8 mouse cellular contexts compared by ENCODE assay signal in the genomic region with DNA sequence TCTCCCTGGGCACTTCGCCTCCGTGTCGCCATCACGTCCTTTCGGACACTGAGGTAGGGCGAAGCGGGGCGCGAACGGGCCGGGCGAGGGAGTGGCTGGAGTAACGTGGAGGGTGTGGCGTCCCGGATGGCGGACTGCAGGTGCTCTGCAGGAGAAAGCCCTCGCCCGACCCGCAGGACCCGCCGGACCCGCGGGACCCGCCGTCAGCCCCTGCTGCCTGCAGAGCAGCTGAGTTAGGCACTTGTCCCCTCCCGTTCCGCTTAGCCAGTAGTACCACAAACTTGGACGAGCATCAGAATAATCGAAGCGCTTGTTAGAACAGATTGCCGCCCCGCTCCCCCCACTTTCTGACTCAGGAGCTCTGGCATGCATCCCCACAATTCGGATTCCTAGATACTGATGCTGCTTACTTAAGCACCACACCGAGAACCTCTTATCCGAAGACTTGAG. TPM values are rescaled to one million over a fixed set of nuclear protein-coding genes. Genes with fewer than 3 reads are reported as not detected.
DNase-seq lines count a peak whose midpoint lies in the region; ATAC-seq lines count a peak whose summit lies in the region.

No protein-coding gene starts in this region.

- H3K4me1 ChIP-seq in heart, embryonic 14.5 days (ENCODE audit: control insufficient read depth in 2 of 2, insufficient read depth in 2 of 2, low read length in 2 of 2), result peaks cover 9 to 29% of the 10 kb centered on the region in 2 experiments
- peaks cover 55% of the 10 kb centered on the region for H3K4me1 ChIP-seq in forebrain, embryonic 10.5 days
- H3K4me1 ChIP-seq in kidney, embryonic 15.5 days, result peaks cover 39% of the 10 kb centered on the region
- H3K4me1 ChIP-seq in liver, embryonic 13.5 days (replicated peaks), result peaks cover 56% of the 10 kb centered on the region
- H3K4me1 ChIP-seq in neural tube, embryonic 13.5 days (replicated peaks), result peaks cover 42% of the 10 kb centered on the region

- peak overlapping the region; percentile 77 for H3K4me2 ChIP-seq in heart, embryonic 14.5 days (ENCODE audit: low read length)
- H3K4me2 ChIP-seq in kidney, embryonic 15.5 days, result peak overlapping the region; percentile 84
- H3K4me2 ChIP-seq in liver, embryonic 13.5 days, result peak overlapping the region; percentile 95
- H3K4me2 ChIP-seq in neural tube, embryonic 13.5 days, result peak overlapping the region; percentile 85

- H3K9me3 ChIP-seq in heart, embryonic 14.5 days (ENCODE audit: control insufficient read depth, low read length), result no peaks in the 10 kb centered on the region
- no peaks in the 10 kb centered on the region for H3K9me3 ChIP-seq in forebrain, embryonic 10.5 days
- H3K9me3 ChIP-seq in kidney, embryonic 15.5 days (replicated peaks), result no peaks in the 10 kb centered on the region
- H3K9me3 ChIP-seq in liver, embryonic 13.5 days (replicated peaks), result no peaks in the 10 kb centered on the region
- H3K9me3 ChIP-seq in neural tube, embryonic 13.5 days, result no peaks in the 10 kb centered on the region

- H3K27ac ChIP-seq in heart, embryonic 14.5 days (replicated peaks in 1 of 2; ENCODE audit: control insufficient read depth in 1 of 2, insufficient read depth in 1 of 2, low read depth in 2 of 2, low read length in 2 of 2), result peak overlapping the region; percentile 80 to 86
- peak overlapping the region; percentile 94 for H3K27ac ChIP-seq in forebrain, embryonic 10.5 days
- peak overlapping the region; percentile 87 for H3K27ac ChIP-seq in kidney, embryonic 15.5 days
- H3K27ac ChIP-seq in liver, embryonic 13.5 days, result peak overlapping the region; percentile 85
- H3K27ac ChIP-seq in neural tube, embryonic 13.5 days (replicated peaks), result peak overlapping the region; percentile 86

- under 1% methylated on average over 35 of the region's 35 CpGs for WGBS in heart, embryonic 14.5 days
- under 1% methylated on average over 35 of the region's 35 CpGs for WGBS in forebrain, embryonic 10.5 days
- under 1% methylated on average over 35 of the region's 35 CpGs for WGBS in kidney, embryonic 15.5 days
- under 1% methylated on average over 35 of the region's 35 CpGs for WGBS in liver, embryonic 13.5 days (ENCODE audit: insufficient replicate concordance)
- under 1% methylated on average over 35 of the region's 35 CpGs for WGBS in neural tube, embryonic 13.5 days

- H3K36me3 ChIP-seq in heart, embryonic 14.5 days (ENCODE audit: control insufficient read depth, insufficient read depth, low read length), result peaks cover 44% of the 10 kb centered on the region
- peaks cover 60% of the 10 kb centered on the region for H3K36me3 ChIP-seq in forebrain, embryonic 10.5 days (replicated peaks)
- peaks cover 33% of the 10 kb centered on the region for H3K36me3 ChIP-seq in kidney, embryonic 15.5 days
- H3K36me3 ChIP-seq in liver, embryonic 13.5 days, result peaks cover 32% of the 10 kb centered on the region
- H3K36me3 ChIP-seq in neural tube, embryonic 13.5 days, result peaks cover 39% of the 10 kb centered on the region

- H3K27me3 ChIP-seq in heart, embryonic 14.5 days (ENCODE audit: control insufficient read depth, insufficient read depth, low read length), result no peaks in the 10 kb centered on the region
- no peaks in the 10 kb centered on the region for H3K27me3 ChIP-seq in forebrain, embryonic 10.5 days (ENCODE audit: poor library complexity, severe bottlenecking)
- no peaks in the 10 kb centered on the region for H3K27me3 ChIP-seq in kidney, embryonic 15.5 days
- H3K27me3 ChIP-seq in liver, embryonic 13.5 days, result no peaks in the 10 kb centered on the region
- no peaks in the 10 kb centered on the region for H3K27me3 ChIP-seq in neural tube, embryonic 13.5 days

- intact Hi-C loops in heart, postnatal 25 days (cut with DNase I), result loop anchor here (5.0 kb wide), 1 partner anchor 125 kb away; the partner anchor contains the start of gene Osbpl11

- peak; percentile 66 for ATAC-seq in heart, embryonic 14.5 days (ENCODE audit: insufficient number of reproducible peaks, insufficient read depth, low FRiP score, low read depth)
- ATAC-seq in kidney, embryonic 15.5 days (replicated peaks; ENCODE audit: low FRiP score), result peak; percentile 77
- peak; percentile 75 for ATAC-seq in liver, embryonic 13.5 days (ENCODE audit: low read depth)
- no peak; the same call in 1 of the 2 replicates for ATAC-seq in neural tube, embryonic 13.5 days (ENCODE audit: low read depth)

- peak overlapping the region; percentile 81 for H3K9ac ChIP-seq in heart, embryonic 14.5 days (ENCODE audit: low read length)
- H3K9ac ChIP-seq in kidney, embryonic 15.5 days, result peak overlapping the region; percentile 63
- peak overlapping the region; percentile 78 for H3K9ac ChIP-seq in liver, embryonic 13.5 days
- peak overlapping the region; percentile 89 for H3K9ac ChIP-seq in neural tube, embryonic 13.5 days

- H3K4me3 ChIP-seq in heart, embryonic 14.5 days (ENCODE audit: control insufficient read depth in 1 of 2, insufficient read depth in 1 of 2, low read depth in 1 of 2, low read length in 2 of 2), result peak overlapping the region; percentile 84 to 97
- H3K4me3 ChIP-seq in forebrain, embryonic 10.5 days, result peak overlapping the region; percentile 80
- peak overlapping the region; percentile 75 for H3K4me3 ChIP-seq in kidney, embryonic 15.5 days (replicated peaks)
- peak overlapping the region; percentile 82 for H3K4me3 ChIP-seq in liver, embryonic 13.5 days (replicated peaks)
- peak overlapping the region; percentile 78 for H3K4me3 ChIP-seq in neural tube, embryonic 13.5 days

- no peak for DNase-seq in heart, postnatal 25 days (ENCODE audit: low spot score)
- peak; percentile 16 for DNase-seq in T-cell, adult 2 months (ENCODE audit: low spot score)
- no peak for DNase-seq in forebrain, embryonic 10.5 days (ENCODE audit: extremely low spot score, low spot score)
- DNase-seq in liver, embryonic 13.5 days, result no peak
- DNase-seq in spleen, adult 12 weeks (ENCODE audit: low spot score), result no peak

RNA-seq across cellular contexts. Expression of gene Lmln, which starts 0.4 kb away (rescaled TPM):
- polyA plus RNA-seq in heart, embryonic 14.5 days (2014; fragmentation: Nextera tagmentation; extraction: Ambion mirVana), result 2.5 and 4.7 TPM in 2 replicates
- total RNA-seq in heart, postnatal 25 days (2021), result 1 to 10 TPM; 2.2 to 3.4 TPM
- polyA plus RNA-seq in forebrain, embryonic 10.5 days (2016; fragmentation: Nextera tagmentation; extraction: Ambion mirVana), result 4.5 and 5.9 TPM in 2 replicates
- 2.3 and 4.1 TPM in 2 replicates for polyA plus RNA-seq in kidney, embryonic 15.5 days (2015; fragmentation: Nextera tagmentation; extraction: Ambion mirVana)
- 0.43 and 0.71 TPM in 2 replicates for polyA plus RNA-seq in liver, embryonic 13.5 days (2015; fragmentation: Nextera tagmentation; extraction: Ambion mirVana)
- polyA plus RNA-seq in neural tube, embryonic 13.5 days (2015; fragmentation: Nextera tagmentation; extraction: Ambion mirVana), result 2.0 and 3.7 TPM in 2 replicates

RNA-seq across cellular contexts. Expression of gene Rpl35a, which starts 6.5 kb away (rescaled TPM):
- 603 and 672 TPM in 2 replicates for polyA plus RNA-seq in heart, embryonic 14.5 days (2014; fragmentation: Nextera tagmentation; extraction: Ambion mirVana)
- total RNA-seq in heart, postnatal 25 days (2021), result 100 to 1,000 TPM; 303 to 319 TPM
- polyA plus RNA-seq in forebrain, embryonic 10.5 days (2016; fragmentation: Nextera tagmentation; extraction: Ambion mirVana), result 1,017 and 1,037 TPM in 2 replicates
- 999 and 1,117 TPM in 2 replicates for polyA plus RNA-seq in kidney, embryonic 15.5 days (2015; fragmentation: Nextera tagmentation; extraction: Ambion mirVana)
- 892 and 922 TPM in 2 replicates for polyA plus RNA-seq in liver, embryonic 13.5 days (2015; fragmentation: Nextera tagmentation; extraction: Ambion mirVana)
- polyA plus RNA-seq in neural tube, embryonic 13.5 days (2015; fragmentation: Nextera tagmentation; extraction: Ambion mirVana), result 600 and 645 TPM in 2 replicates

RNA-seq across cellular contexts. Expression of gene Iqcg, which starts 6.7 kb away (rescaled TPM):
- polyA plus RNA-seq in heart, embryonic 14.5 days (2014; fragmentation: Nextera tagmentation; extraction: Ambion mirVana), result 1.5 and 1.9 TPM in 2 replicates
- total RNA-seq in heart, postnatal 25 days (2021), result under 1 TPM; 0.52 to 0.64 TPM
- polyA plus RNA-seq in forebrain, embryonic 10.5 days (2016; fragmentation: Nextera tagmentation; extraction: Ambion mirVana), result 3.6 and 3.9 TPM in 2 replicates
- polyA plus RNA-seq in kidney, embryonic 15.5 days (2015; fragmentation: Nextera tagmentation; extraction: Ambion mirVana), result 3.9 and 4.2 TPM in 2 replicates
- polyA plus RNA-seq in liver, embryonic 13.5 days (2015; fragmentation: Nextera tagmentation; extraction: Ambion mirVana), result 0.82 and 0.97 TPM in 2 replicates
- polyA plus RNA-seq in neural tube, embryonic 13.5 days (2015; fragmentation: Nextera tagmentation; extraction: Ambion mirVana), result 4.1 and 5.5 TPM in 2 replicates
